Mouse (Mus musculus): Measurements from ENCODE around the gene Pak6.

GRCm38 (mm10) chr2:118728337-118728736, 65.2 kb downstream of the Pak6 start, which contains the start of gene Plcb2:
- TF ChIP-seq CTCF (IDR thresholded peaks at IDR 0.05; ENCODE audit: low read depth) (no peak), EP300 (IDR thresholded peaks at IDR 0.05; ENCODE audit: low read depth) (no peak)
